Mouse (Mus musculus) myocyte (in vitro differentiated cells): ENCODE results near the gene Fubp1. TPM values are rescaled to one million over a fixed set of nuclear protein-coding genes. Genes with fewer than 3 reads are reported as not detected.

ENCODE experiments used
- H3K27me3 ChIP-seq: one replicate; pipeline ENCODE4 v1.6.1; 2011; ENCODE audit not compliant: control insufficient read depth, insufficient read depth, insufficient read length
- H3K36me3 ChIP-seq: one replicate; pipeline ENCODE4 v1.6.1; 2011; ENCODE audit not compliant: control insufficient read depth, insufficient read depth
- H3K4me2 ChIP-seq: one replicate; pipeline ENCODE4 v1.6.1; 2011; ENCODE audit warnings: low read depth, control low read depth
- H3K4me3 ChIP-seq: one replicate; pipeline ENCODE4 v1.5.1; 2011; ENCODE audit warnings: mild to moderate bottlenecking, control low read depth, moderate library complexity
- H3K79me2 ChIP-seq: one replicate; pipeline ENCODE4 v1.6.1; 2011; ENCODE audit not compliant: control insufficient read depth, insufficient read depth
- H3ac ChIP-seq: one replicate; pipeline ENCODE4 v1.6.1; 2011; ENCODE audit not compliant: control insufficient read depth, insufficient read length
- CEBPB ChIP-seq: IDR thresholded peaks from 2 replicates; pipeline ENCODE4 v1.6.1; 2011; ENCODE audit warnings: mild to moderate bottlenecking, moderate library complexity; ENCODE audit not compliant: poor library complexity, insufficient read depth, severe bottlenecking
- E2F4 ChIP-seq: IDR thresholded peaks from one replicate; pipeline ENCODE4 v1.6.1; 2011; ENCODE audit warnings: mild to moderate bottlenecking, control low read depth, moderate library complexity; ENCODE audit not compliant: insufficient read depth
- MAX ChIP-seq: IDR thresholded peaks from one replicate; pipeline ENCODE4 v1.6.1; 2011; ENCODE audit warnings: low read depth, mild to moderate bottlenecking, control low read depth
- MYOD1 ChIP-seq, 3 experiments: IDR thresholded peaks; one replicate each; pipeline ENCODE4 v1.6.1; 2011; ENCODE audit warnings: control low read depth in 2 of 3, low read depth in 2 of 3, mild to moderate bottlenecking in 2 of 3, moderate library complexity in 1 of 3; ENCODE audit not compliant: insufficient read length in 2 of 3, control insufficient read depth in 1 of 3
- MYOG ChIP-seq, 3 experiments: IDR thresholded peaks; one replicate each; pipeline ENCODE4 v1.6.1; 2011; ENCODE audit warnings: control low read depth in 2 of 3, low read depth in 2 of 3, mild to moderate bottlenecking in 2 of 3; ENCODE audit not compliant: insufficient read length in 2 of 3, control insufficient read depth in 1 of 3, insufficient read depth in 1 of 3
- POLR2A ChIP-seq: IDR thresholded peaks from one replicate; pipeline ENCODE4 v1.6.1; 2011; ENCODE audit warnings: low read depth, mild to moderate bottlenecking, control low read depth, moderate library complexity; ENCODE audit not compliant: insufficient read length
- POLR2AphosphoS2 ChIP-seq: IDR thresholded peaks from one replicate; pipeline ENCODE4 v1.6.1; 2011; ENCODE audit warnings: low read depth, control low read depth; ENCODE audit not compliant: insufficient read length
- REST ChIP-seq: IDR thresholded peaks from one replicate; pipeline ENCODE4 v1.6.1; 2011; ENCODE audit warnings: mild to moderate bottlenecking, control low read depth, moderate library complexity; ENCODE audit not compliant: insufficient read depth, insufficient read length
- SRF ChIP-seq: IDR thresholded peaks from one replicate; pipeline ENCODE4 v1.6.1; 2011; ENCODE audit warnings: low read depth; ENCODE audit not compliant: control insufficient read depth, insufficient read length
- TCF12 ChIP-seq: IDR thresholded peaks from one replicate; pipeline ENCODE4 v1.6.1; 2011; ENCODE audit warnings: mild to moderate bottlenecking, control low read depth; ENCODE audit not compliant: poor library complexity, insufficient read depth, severe bottlenecking
- TCF3 ChIP-seq: IDR thresholded peaks from one replicate; pipeline ENCODE4 v1.6.1; 2011; ENCODE audit warnings: low read depth, control low read depth; ENCODE audit not compliant: insufficient read length
- USF1 ChIP-seq: IDR thresholded peaks from one replicate; pipeline ENCODE4 v1.6.1; 2011; ENCODE audit warnings: low read depth, mild to moderate bottlenecking, control low read depth, moderate library complexity
- polyA plus RNA-seq: library from polyadenylated mRNA; unstranded; fragments of >200 nt; fragmentation: generic; extraction: Trizol; gene quantifications from one replicate; pipeline ENCODE4 v1.2.1, GENCODE M21; 2012; ENCODE audit warnings: missing spikeins

Gene Fubp1
- polyA plus RNA-seq, 1 experiment: 27.9 TPM

DNA sequence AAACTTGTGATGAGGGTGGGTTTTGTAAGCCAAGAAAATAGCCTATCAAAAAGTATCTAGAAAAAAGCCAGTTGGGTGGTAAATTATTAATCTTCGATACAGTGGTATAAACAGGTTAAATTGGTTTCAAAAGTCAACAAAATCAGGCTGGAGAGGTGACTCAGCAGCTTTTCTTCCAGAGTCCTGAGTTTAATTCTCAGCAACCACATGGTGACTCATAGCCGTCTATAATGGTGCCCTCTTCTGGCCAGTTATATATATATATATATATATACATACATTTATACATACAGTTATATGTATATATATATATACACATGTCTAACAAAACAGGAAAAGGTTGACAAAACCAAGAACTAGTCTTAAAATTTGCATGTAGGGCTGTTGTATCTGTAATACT, 28.6 kb downstream of the Fubp1 start:
- no peak overlapping the region for H3K4me3 ChIP-seq
- peaks cover 85% of the 10 kb centered on the region for H3K36me3 ChIP-seq
- no peak overlapping the region for H3K4me2 ChIP-seq
- H3ac ChIP-seq: no peak overlapping the region
- H3K27me3 ChIP-seq: no peaks in the 10 kb centered on the region
- TF ChIP-seq MYOD1 (IDR thresholded peaks at IDR 0.05; ENCODE audit: control insufficient read depth in 1 of 3, insufficient read length in 2 of 3, low read depth in 2 of 3) (no peak), POLR2AphosphoS2 (no peak), MYOG (IDR thresholded peaks at IDR 0.05; ENCODE audit: control insufficient read depth in 1 of 3, insufficient read depth in 1 of 3, insufficient read length in 2 of 3, low read depth in 2 of 3) (no peak), REST (no peak), USF1 (no peak), SRF (no peak), CEBPB (no peak), TCF3 (no peak), TCF12 (no peak), E2F4 (no peak), POLR2A (no peak), MAX (no peak)
- no peaks in the 10 kb centered on the region for H3K79me2 ChIP-seq

DNA sequence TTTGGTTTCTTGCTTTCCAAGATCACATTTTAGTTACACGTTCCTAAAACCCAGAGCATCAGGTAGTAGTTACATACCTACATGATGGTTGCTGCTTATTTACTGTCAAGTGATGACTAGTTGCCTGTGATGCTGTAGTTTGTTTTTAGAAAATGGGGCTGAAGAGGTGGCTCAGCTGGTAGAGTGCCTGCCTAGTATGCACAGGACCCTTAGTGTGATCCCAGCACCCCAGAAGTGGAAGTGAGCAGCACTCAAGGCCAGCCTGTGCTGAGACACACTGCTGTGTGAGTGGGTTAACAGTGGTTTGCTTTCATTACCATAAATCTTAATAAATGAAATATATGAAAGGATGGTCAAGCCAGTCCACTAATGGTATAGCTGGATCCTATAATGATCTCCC, 29.4 kb downstream of the Fubp1 start:
- H3K27me3 ChIP-seq: no peaks in the 10 kb centered on the region
- H3ac ChIP-seq: no peak overlapping the region
- TF ChIP-seq POLR2AphosphoS2 (peak; percentile 72), TCF12 (no peak), CEBPB (no peak)
- no peak overlapping the region for H3K4me2 ChIP-seq
- no peak overlapping the region for H3K4me3 ChIP-seq
- peaks cover 78% of the 10 kb centered on the region for H3K36me3 ChIP-seq
- no peaks in the 10 kb centered on the region for H3K79me2 ChIP-seq

DNA sequence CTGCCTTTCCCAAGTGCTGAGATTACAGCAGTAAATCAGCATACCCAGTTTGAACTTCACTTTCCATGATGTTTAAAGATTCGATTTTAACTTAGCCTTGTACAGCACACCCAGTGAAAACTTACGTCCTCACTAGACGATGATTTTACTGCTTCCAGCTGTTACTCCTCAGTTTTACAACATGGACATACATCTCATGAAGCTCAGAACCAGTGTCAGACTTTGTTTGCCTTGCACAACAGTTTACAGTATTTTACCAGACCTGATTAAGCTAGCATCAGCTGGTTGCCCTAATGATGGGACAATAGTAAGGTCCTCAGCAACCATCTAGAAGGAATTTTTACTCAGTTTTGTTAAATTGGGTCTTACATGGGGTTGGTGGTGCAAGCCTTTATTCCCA, 30.9 kb downstream of the Fubp1 start:
- H3K4me3 ChIP-seq: no peak overlapping the region
- H3K4me2 ChIP-seq: no peak overlapping the region
- no peaks in the 10 kb centered on the region for H3K27me3 ChIP-seq
- no peaks in the 10 kb centered on the region for H3K79me2 ChIP-seq
- TF ChIP-seq E2F4 (no peak), MYOD1 (IDR thresholded peaks at IDR 0.05; ENCODE audit: control insufficient read depth in 1 of 3, insufficient read length in 2 of 3, low read depth in 2 of 3) (no peak), SRF (no peak), POLR2AphosphoS2 (no peak), TCF12 (no peak), MYOG (IDR thresholded peaks at IDR 0.05; ENCODE audit: control insufficient read depth in 1 of 3, insufficient read depth in 1 of 3, insufficient read length in 2 of 3, low read depth in 2 of 3) (no peak), POLR2A (no peak), MAX (no peak), CEBPB (no peak), TCF3 (no peak), USF1 (no peak), REST (no peak)
- H3ac ChIP-seq: no peak overlapping the region
- peaks cover 73% of the 10 kb centered on the region for H3K36me3 ChIP-seq

DNA sequence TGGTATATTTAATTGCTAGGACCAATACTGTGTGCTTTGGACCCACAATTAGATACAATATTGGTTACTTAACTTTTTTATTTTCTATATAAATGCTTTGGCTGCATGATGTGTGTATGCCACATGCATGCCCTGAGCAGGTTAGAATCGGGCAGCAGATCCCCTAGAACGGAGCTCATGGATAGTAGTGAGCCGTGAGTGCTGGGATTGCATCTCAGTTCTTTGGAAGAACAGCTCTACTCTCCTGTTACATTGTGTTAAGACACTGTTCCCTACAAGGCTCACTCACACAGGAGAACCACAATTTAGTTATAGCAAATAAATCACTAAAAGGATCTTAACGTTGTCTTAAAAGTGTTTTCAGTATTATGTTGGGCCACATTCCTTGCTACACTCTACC, 33.1 kb downstream of the Fubp1 start:
- TF ChIP-seq TCF3: no peak
- TF ChIP-seq POLR2AphosphoS2: peak; percentile 65
- H3K27me3 ChIP-seq: no peaks in the 10 kb centered on the region
- H3K4me3 ChIP-seq: no peak overlapping the region
- peaks cover 77% of the 10 kb centered on the region for H3K36me3 ChIP-seq
- no peak overlapping the region for H3K4me2 ChIP-seq
- no peaks in the 10 kb centered on the region for H3K79me2 ChIP-seq
- no peak overlapping the region for H3ac ChIP-seq

DNA sequence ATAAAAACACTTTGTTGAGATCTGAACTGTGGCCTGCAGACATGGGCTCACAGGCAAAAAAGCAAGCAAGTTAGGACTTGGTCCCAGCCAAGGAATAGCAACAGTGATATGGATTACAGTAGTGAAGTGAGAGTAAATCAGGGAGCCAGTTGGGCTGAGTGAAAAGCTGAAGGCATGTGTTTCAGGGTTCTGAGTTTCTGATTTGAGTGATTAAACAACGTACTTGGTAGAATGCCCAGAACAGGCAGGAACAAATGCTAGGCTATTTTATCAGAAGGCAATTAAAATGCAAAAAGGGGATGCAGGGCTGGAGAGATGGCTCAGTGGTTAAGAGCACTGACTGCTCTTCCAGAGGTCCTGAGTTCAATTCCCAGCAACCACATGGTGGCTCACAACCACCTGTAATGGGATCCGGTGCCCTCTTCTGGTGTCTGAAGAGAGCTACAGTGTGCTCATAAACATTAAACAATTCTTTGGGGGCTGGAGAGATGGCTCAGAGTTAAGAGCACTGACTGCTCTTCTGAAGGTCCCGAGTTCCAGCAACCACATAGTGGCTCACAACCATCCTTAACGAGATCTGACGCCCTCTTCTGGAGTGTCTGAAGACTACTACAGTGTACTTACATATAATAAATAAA, 35.2 kb downstream of the Fubp1 start:
- Histone ChIP-seq H3K36me3 (peaks cover 60% of the 10 kb centered on the region), H3K4me3 (no peak overlapping the region), H3ac (no peak overlapping the region), H3K79me2 (no peaks in the 10 kb centered on the region), H3K4me2 (no peak overlapping the region), H3K27me3 (no peaks in the 10 kb centered on the region)
- TF ChIP-seq MYOD1 (IDR thresholded peaks at IDR 0.05; ENCODE audit: control insufficient read depth in 1 of 3, insufficient read length in 2 of 3, low read depth in 2 of 3): no peak
- peak; percentile 31 for TF ChIP-seq POLR2AphosphoS2
